Mouse (Mus musculus) granulocyte monocyte progenitor cell, adult 5-6 weeks (primary cell): ENCODE measurements at regions not wholly inside any gene's neighbourhood (a gene's known extent, or its start where the extent isn't known, plus 50 kb on each side); places are given as distances from the start of the nearest gene placed in this dataset.

Experiments
- ATAC-seq: replicated peaks from 2 replicates; pipeline ENCODE4 v1.8.0; 2016; ENCODE audit warnings: mild to moderate bottlenecking, moderate TSS enrichment, inconsistent platforms; ENCODE audit not compliant: poor library complexity, severe bottlenecking

- no peak for ATAC-seq
Measured at GRCm38 (mm10) chr6:145310601-145311000, 60.6 kb upstream of the Kras start.

- ATAC-seq, result no peak
Measured at GRCm38 (mm10) chr6:145309025-145309424, 59.0 kb upstream of the Kras start.

- ATAC-seq, result peak; percentile 74
Measured at GRCm38 (mm10) chr6:145307237-145307636, 57.2 kb upstream of the Kras start.

GRCm38 (mm10) chr6:145306331-145307124, 56.5 kb upstream of the Kras start:
- peak; percentile 66 for ATAC-seq

GRCm38 (mm10) chr6:145305669-145306068, 55.6 kb upstream of the Kras start:
- ATAC-seq, result no peak

GRCm38 (mm10) chr6:145303641-145304070, 53.6 kb upstream of the Kras start:
- peak; percentile 13 for ATAC-seq

- ATAC-seq, result peak; percentile 57
Measured at GRCm38 (mm10) chr6:145302907-145303640, 53.0 kb upstream of the Kras start.

- ATAC-seq, result no peak
Measured at GRCm38 (mm10) chr6:145302105-145302504, 52.1 kb upstream of the Kras start.

- no peak for ATAC-seq
Measured at GRCm38 (mm10) chr6:145300266-145300858, 50.3 kb upstream of the Kras start.
